Mouse (Mus musculus): Measurements from ENCODE around the gene Cox10. TPM values are rescaled to one million over a fixed set of nuclear protein-coding genes. Genes with fewer than 3 reads are reported as not detected.
"Not testable (repeated sequence)": the region's sequence is repeated elsewhere in the genome, so short reads cannot be mapped to it uniquely, and the experiment has no call there.

Cox10 gene
- total and polyA plus RNA-seq, 3 experiments: 23.4 to 60.3 (median 35.2) TPM

DNA sequence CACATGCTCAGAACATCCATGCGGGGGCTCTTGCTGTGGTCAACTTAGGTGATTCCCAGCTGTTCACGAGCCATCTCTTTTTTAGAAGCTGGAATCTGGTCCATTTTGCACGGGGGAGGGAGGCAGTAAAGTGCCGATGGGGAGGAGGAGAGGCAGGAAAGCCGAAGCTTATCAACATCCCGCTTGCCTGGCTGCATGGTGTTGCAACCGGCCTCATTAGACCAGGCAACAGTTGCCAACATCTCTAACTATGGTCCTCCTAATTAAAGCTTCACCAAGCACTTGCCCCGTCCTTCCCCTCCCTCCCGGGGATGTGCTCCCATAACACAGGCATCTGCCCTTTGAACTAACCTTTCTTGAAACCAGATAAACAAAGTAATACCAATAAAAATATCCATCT, 48.7 kb upstream of the Cox10 start:
- H3K79me2 ChIP-seq (replicated peaks; ENCODE audit: control insufficient read depth, extremely low read depth, insufficient read depth, poor library complexity, severe bottlenecking): no peaks in the 10 kb centered on the region
- dilution Hi-C loops (cut with MboI; ENCODE audit: extremely low pct_ligation_motif_present, extremely low pct_unique_long_range_greater_than_20kb, low sequenced_read_pairs): no loop called here

DNA sequence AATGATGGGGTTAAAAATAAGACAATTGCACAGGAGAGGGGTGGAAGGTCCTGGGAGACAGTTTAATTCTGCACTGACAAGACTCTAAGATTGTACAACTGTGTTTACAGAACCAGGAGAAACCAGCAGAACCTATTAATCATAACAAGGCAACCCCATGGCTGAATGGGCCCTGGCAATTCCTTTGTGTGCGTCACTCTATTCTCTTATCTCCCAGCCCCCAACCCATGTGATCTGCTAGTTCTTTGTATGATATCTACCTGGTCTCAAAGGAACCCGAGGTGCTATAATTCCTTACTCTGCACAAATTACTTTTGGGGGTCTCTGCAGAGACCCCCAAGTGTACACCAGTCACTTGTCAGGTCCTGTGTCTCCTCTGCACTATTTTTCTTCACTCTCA, 46.2 kb upstream of the Cox10 start:
- Histone ChIP-seq H3K36me3 (replicated peaks in 1 of 2; ENCODE audit: control insufficient read depth in 1 of 2, insufficient read depth in 1 of 2, low read length in 1 of 2) (no peaks in the 10 kb centered on the region), H3K4me2 (ENCODE audit: insufficient read depth, low read depth, poor library complexity, severe bottlenecking) (no peak overlapping the region), H3K27me3 (replicated peaks) (no peaks in the 10 kb centered on the region), H3K4me3 (replicated peaks in 1 of 3; ENCODE audit: low read depth in 2 of 3, low read length in 2 of 3, poor library complexity in 1 of 3) (no peak overlapping the region), H3K79me2 (replicated peaks; ENCODE audit: control insufficient read depth, extremely low read depth, insufficient read depth, poor library complexity, severe bottlenecking) (no peaks in the 10 kb centered on the region), H3K9me3 (replicated peaks; ENCODE audit: low read length) (no peaks in the 10 kb centered on the region), H3K4me1 (ENCODE audit: control insufficient read depth in 1 of 2, insufficient read depth in 2 of 2) (peaks cover 3 to 8% of the 10 kb centered on the region in 2 experiments; a peak in 1 of 4 replicates), H3K27ac (ENCODE audit: insufficient read depth, low read depth) (no peak overlapping the region), H3K9ac (ENCODE audit: insufficient read depth, low read depth) (no peak overlapping the region)
- TF ChIP-seq SIN3A (IDR thresholded peaks at IDR 0.05; ENCODE audit: low read length) (no peak), USF1 (IDR thresholded peaks at IDR 0.05; ENCODE audit: low read depth, low read length) (no peak), RCOR1 (conservative IDR thresholded peaks at IDR 0.05; ENCODE audit: low read depth, low read length) (no peak), MYC (IDR thresholded peaks at IDR 0.05; ENCODE audit: low read depth, low read length) (no peak), MAX (IDR thresholded peaks at IDR 0.05; ENCODE audit: low read length) (no peak), E2F4 (IDR thresholded peaks at IDR 0.05; ENCODE audit: insufficient replicate concordance, low read depth, low read length) (no peak), ZNF384 (IDR thresholded peaks at IDR 0.05; ENCODE audit: low read depth, low read length) (no peak), SMC3 (IDR thresholded peaks at IDR 0.05; ENCODE audit: low read depth, low read length) (no peak), BHLHE40 (IDR thresholded peaks at IDR 0.05; ENCODE audit: low read depth, low read length) (no peak), KAT2A (IDR thresholded peaks at IDR 0.05; ENCODE audit: insufficient replicate concordance, low read length) (no peak), ZC3H11A (IDR thresholded peaks at IDR 0.05; ENCODE audit: low read depth, low read length) (no peak), NELFE (IDR thresholded peaks at IDR 0.05; ENCODE audit: low read depth, low read length) (no peak), ETS1 (conservative IDR thresholded peaks at IDR 0.05; ENCODE audit: low read depth, low read length) (no peak), ZMIZ1 (IDR thresholded peaks at IDR 0.05; ENCODE audit: low read depth, low read length) (no peak), JUN (IDR thresholded peaks at IDR 0.05; ENCODE audit: insufficient read depth, low read depth, low read length) (no peak), GABPA (IDR thresholded peaks at IDR 0.05; ENCODE audit: insufficient replicate concordance, low read depth, low read length) (no peak), CTCF (conservative IDR thresholded peaks at IDR 0.05 in 1 of 2, IDR thresholded peaks at IDR 0.05 in 1 of 2; ENCODE audit: low read depth in 2 of 2, low read length in 2 of 2) (no peak), POLR2A (IDR thresholded peaks at IDR 0.05; ENCODE audit: low read depth, low read length) (no peak), ZKSCAN1 (IDR thresholded peaks at IDR 0.05; ENCODE audit: borderline replicate concordance, low read depth, low read length) (no peak), MEF2A (IDR thresholded peaks at IDR 0.05; ENCODE audit: borderline replicate concordance, low read depth, low read length) (no peak)
- dilution Hi-C loops (cut with MboI; ENCODE audit: extremely low pct_ligation_motif_present, extremely low pct_unique_long_range_greater_than_20kb, low sequenced_read_pairs) (no loop called here), in situ Hi-C loops (cut with MboI; ENCODE audit: low pct_ligation_motif_present, low pct_unique_long_range_greater_than_20kb, low sequenced_read_pairs) (no loop called here)
- no peak for DNase-seq (ENCODE audit: extremely low read depth)

More for the DNA sequence above, 48.7 kb upstream of the Cox10 start:
- Histone ChIP-seq H3K4me3 (replicated peaks in 1 of 3; ENCODE audit: low read depth in 2 of 3, low read length in 2 of 3, poor library complexity in 1 of 3) (no peak overlapping the region), H3K9ac (ENCODE audit: insufficient read depth, low read depth) (no peak overlapping the region), H3K4me2 (ENCODE audit: insufficient read depth, low read depth, poor library complexity, severe bottlenecking) (no peak overlapping the region), H3K36me3 (replicated peaks in 1 of 2; ENCODE audit: control insufficient read depth in 1 of 2, insufficient read depth in 1 of 2, low read length in 1 of 2) (no peaks in the 10 kb centered on the region), H3K4me1 (ENCODE audit: control insufficient read depth in 1 of 2, insufficient read depth in 2 of 2) (peaks cover 0 to 8% of the 10 kb centered on the region in 2 experiments; a peak in 1 of 4 replicates), H3K9me3 (replicated peaks; ENCODE audit: low read length) (no peaks in the 10 kb centered on the region), H3K27ac (ENCODE audit: insufficient read depth, low read depth) (no peak overlapping the region), H3K27me3 (replicated peaks) (no peaks in the 10 kb centered on the region)
- no peak for DNase-seq (ENCODE audit: extremely low read depth)
- TF ChIP-seq GABPA (IDR thresholded peaks at IDR 0.05; ENCODE audit: insufficient replicate concordance, low read depth, low read length): no peak
- no peak for TF ChIP-seq IRF4 (IDR thresholded peaks at IDR 0.05; ENCODE audit: low read depth, low read length)
- no peak for TF ChIP-seq NELFE (IDR thresholded peaks at IDR 0.05; ENCODE audit: low read depth, low read length)
- no peak for TF ChIP-seq TBP (conservative IDR thresholded peaks at IDR 0.05; ENCODE audit: low read depth, low read length)
- no peak for TF ChIP-seq UBTF (IDR thresholded peaks at IDR 0.05; ENCODE audit: low read depth, low read length)
- no peak for TF ChIP-seq MEF2A (IDR thresholded peaks at IDR 0.05; ENCODE audit: borderline replicate concordance, low read depth, low read length)
- no peak for TF ChIP-seq PAX5 (IDR thresholded peaks at IDR 0.05; ENCODE audit: low read length)
- no peak for TF ChIP-seq MAZ (IDR thresholded peaks at IDR 0.05; ENCODE audit: low read depth, low read length)
- TF ChIP-seq KAT2A (IDR thresholded peaks at IDR 0.05; ENCODE audit: insufficient replicate concordance, low read length): no peak
- in situ Hi-C loops (cut with MboI; ENCODE audit: low pct_ligation_motif_present, low pct_unique_long_range_greater_than_20kb, low sequenced_read_pairs): no loop called here

DNA sequence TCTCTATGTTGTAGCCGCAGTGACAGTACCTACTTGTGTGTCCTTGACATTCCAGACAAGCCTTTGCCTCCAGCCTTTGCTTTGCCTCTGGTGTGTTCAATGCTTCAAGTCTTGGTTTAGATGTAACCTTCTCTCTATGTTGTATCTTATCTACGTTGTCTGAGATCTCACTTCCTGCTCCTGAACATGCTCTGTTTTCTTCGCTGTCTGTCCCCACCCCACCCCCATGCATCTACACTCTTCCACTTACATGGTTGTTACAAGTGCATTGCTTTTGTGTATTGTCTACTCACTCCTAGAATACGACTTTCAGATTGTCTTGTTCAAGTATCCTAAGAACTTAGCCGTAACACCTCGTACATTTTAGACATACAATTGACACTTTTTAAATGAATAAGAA, 43.9 kb upstream of the Cox10 start:
- H3K79me2 ChIP-seq (replicated peaks; ENCODE audit: control insufficient read depth, extremely low read depth, insufficient read depth, poor library complexity, severe bottlenecking); DNase-seq (ENCODE audit: extremely low read depth); H3K27me3 ChIP-seq (replicated peaks); in situ Hi-C loops (cut with MboI; ENCODE audit: low pct_ligation_motif_present, low pct_unique_long_range_greater_than_20kb, low sequenced_read_pairs); dilution Hi-C loops (cut with MboI; ENCODE audit: extremely low pct_ligation_motif_present, extremely low pct_unique_long_range_greater_than_20kb, low sequenced_read_pairs); H3K4me2 ChIP-seq (ENCODE audit: insufficient read depth, low read depth, poor library complexity, severe bottlenecking); H3K9ac ChIP-seq (ENCODE audit: insufficient read depth, low read depth); H3K9me3 ChIP-seq (replicated peaks; ENCODE audit: low read length); H3K27ac ChIP-seq (ENCODE audit: insufficient read depth, low read depth); H3K4me1 ChIP-seq (ENCODE audit: control insufficient read depth in 1 of 2, insufficient read depth in 2 of 2); H3K36me3 ChIP-seq (replicated peaks in 1 of 2; ENCODE audit: control insufficient read depth in 1 of 2, insufficient read depth in 1 of 2, low read length in 1 of 2); H3K4me3 ChIP-seq (replicated peaks in 1 of 3; ENCODE audit: low read depth in 2 of 3, low read length in 2 of 3, poor library complexity in 1 of 3): not testable (repeated sequence)

Data from CH12.LX (cell line).